Mouse (Mus musculus): ENCODE data around the gene Gpr68. TPM values are rescaled to one million over a fixed set of nuclear protein-coding genes. Genes with fewer than 3 reads are reported as not detected.

Gpr68 gene
- polyA plus RNA-seq, 1 experiment from 2014 or later = 0.48 TPM

DNA sequence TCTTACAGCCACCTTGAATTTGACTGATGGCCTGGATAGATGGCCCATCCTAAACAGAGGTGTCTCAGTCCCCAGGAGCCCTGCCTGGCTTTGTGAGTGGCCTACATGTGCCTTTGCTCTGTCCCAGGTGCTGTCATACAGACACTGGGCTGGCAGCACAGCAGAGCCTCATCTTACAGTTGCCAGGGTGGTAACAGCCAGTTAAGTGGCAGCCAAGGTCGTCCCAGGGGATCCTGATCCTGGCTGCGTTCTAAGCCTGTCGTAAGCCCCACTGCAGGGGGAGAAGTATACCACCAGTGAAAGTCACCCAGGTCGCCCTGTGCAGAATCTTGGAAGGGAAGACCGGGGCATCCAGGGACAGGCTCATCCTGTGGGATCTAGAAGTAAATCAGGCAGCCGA, 68.1 kb downstream of the Gpr68 start:
- Histone ChIP-seq H3K4me2 (replicated peaks) (no peak overlapping the region), H3K4me1 (peaks cover 6% of the 10 kb centered on the region; the same call in 1 of the 2 replicates), H3K9ac (no peak overlapping the region), H3K9me3 (replicated peaks) (no peaks in the 10 kb centered on the region), H3K4me3 (no peak overlapping the region), H3K36me3 (no peaks in the 10 kb centered on the region), H3K27me3 (no peaks in the 10 kb centered on the region), H3K27ac (no peak overlapping the region)
- WGBS = 75% methylated on average over 6 of the region's 6 CpGs
- ATAC-seq (ENCODE audit: low FRiP score) = no peak

- no peak overlapping the region for H3K4me2 ChIP-seq (replicated peaks)
- no peak overlapping the region for H3K27ac ChIP-seq
- no peak overlapping the region for H3K4me3 ChIP-seq
- no peaks in the 10 kb centered on the region for H3K9me3 ChIP-seq (replicated peaks)
- ATAC-seq (ENCODE audit: low FRiP score) = no peak
- H3K27me3 ChIP-seq = no peaks in the 10 kb centered on the region
- no peak overlapping the region for H3K9ac ChIP-seq
- H3K36me3 ChIP-seq = no peaks in the 10 kb centered on the region
- H3K4me1 ChIP-seq = peaks cover 6% of the 10 kb centered on the region; the same call in 1 of the 2 replicates
- 34% methylated on average over 8 of the region's 8 CpGs for whole genome bisulfite sequencing
Measured at GRCm38 (mm10) chr12:100839079-100839600, 68.9 kb downstream of the Gpr68 start.

- Histone ChIP-seq H3K27ac (no peak overlapping the region), H3K36me3 (no peaks in the 10 kb centered on the region), H3K4me3 (no peak overlapping the region), H3K4me2 (replicated peaks) (no peak overlapping the region), H3K4me1 (peaks cover 6% of the 10 kb centered on the region; the same call in 1 of the 2 replicates), H3K9ac (no peak overlapping the region), H3K9me3 (replicated peaks) (no peaks in the 10 kb centered on the region), H3K27me3 (no peaks in the 10 kb centered on the region)
- WGBS = 84% methylated on average over 3 of the region's 3 CpGs
- ATAC-seq (ENCODE audit: low FRiP score) = no peak
Measured at GRCm38 (mm10) chr12:100837208-100837607, 70.8 kb downstream of the Gpr68 start.

GRCm38 (mm10) chr12:100831629-100832325, 76.2 kb downstream of the Gpr68 start:
- H3K4me3 ChIP-seq = no peak overlapping the region
- no peak overlapping the region for H3K9ac ChIP-seq
- no peak overlapping the region for H3K27ac ChIP-seq
- H3K4me2 ChIP-seq (replicated peaks) = no peak overlapping the region
- no peaks in the 10 kb centered on the region for H3K36me3 ChIP-seq
- no peak; the same call in 1 of the 2 replicates for ATAC-seq (ENCODE audit: low FRiP score)
- peaks cover 4% of the 10 kb centered on the region for H3K4me1 ChIP-seq
- WGBS = 32% methylated on average over 8 of the region's 8 CpGs
- no peaks in the 10 kb centered on the region for H3K27me3 ChIP-seq
- H3K9me3 ChIP-seq (replicated peaks) = no peaks in the 10 kb centered on the region

DNA sequence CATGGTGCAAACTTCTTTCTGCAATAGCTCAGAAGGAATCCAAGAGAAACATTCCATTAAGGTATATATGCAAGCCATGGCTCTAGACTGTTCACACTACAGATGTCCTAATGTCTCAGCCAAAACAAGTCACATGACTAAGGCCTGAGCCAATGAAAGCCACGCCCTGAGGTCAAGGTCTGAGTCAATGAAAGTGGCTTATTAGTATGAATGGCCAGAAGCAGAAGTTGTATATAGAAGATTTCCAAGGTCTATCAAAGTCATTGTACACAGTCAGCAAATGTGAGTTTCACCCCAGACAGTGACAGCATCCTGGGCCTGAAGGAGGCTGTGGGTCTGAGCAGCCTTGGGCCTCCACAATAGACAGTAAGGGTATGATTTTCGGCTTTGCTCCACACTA, 77.0 kb downstream of the Gpr68 start:
- Histone ChIP-seq H3K4me1 (peaks cover 4% of the 10 kb centered on the region), H3K4me2 (replicated peaks) (no peak overlapping the region), H3K9ac (no peak overlapping the region), H3K27me3 (no peaks in the 10 kb centered on the region), H3K27ac (no peak overlapping the region), H3K9me3 (replicated peaks) (no peaks in the 10 kb centered on the region), H3K4me3 (no peak overlapping the region), H3K36me3 (no peaks in the 10 kb centered on the region)
- 80% methylated on average over 2 of the region's 2 CpGs for WGBS
- ATAC-seq (ENCODE audit: low FRiP score) = no peak

Other genes with a start within 250 kb of the Gpr68 start
- gene Rps6ka5, start 181.2 kb downstream of the Gpr68 start, polyA plus RNA-seq (2016; fragmentation: Nextera tagmentation; extraction: Ambion mirVana) = 6.5 and 7.0 TPM in 2 replicates
- gene Dglucy, start 129.1 kb downstream of the Gpr68 start, polyA plus RNA-seq (2016; fragmentation: Nextera tagmentation; extraction: Ambion mirVana) = 2.0 and 2.8 TPM in 2 replicates
- gene Ccdc88c, start 120.9 kb upstream of the Gpr68 start, polyA plus RNA-seq (2016; fragmentation: Nextera tagmentation; extraction: Ambion mirVana) = 15.0 and 17.7 TPM in 2 replicates
- gene Ppp4r3a, start 175.5 kb upstream of the Gpr68 start, polyA plus RNA-seq (2016; fragmentation: Nextera tagmentation; extraction: Ambion mirVana) = 67.6 and 74.7 TPM in 2 replicates